Mouse (Mus musculus) myocyte (in vitro differentiated cells): ENCODE results near the gene Tiam2. TPM values are rescaled to one million over a fixed set of nuclear protein-coding genes. Genes with fewer than 3 reads are reported as not detected.

Experiments
- H3K27me3 ChIP-seq: one replicate; pipeline ENCODE4 v1.6.1; 2011; ENCODE audit not compliant: control insufficient read depth, insufficient read depth, insufficient read length
- H3K36me3 ChIP-seq: one replicate; pipeline ENCODE4 v1.6.1; 2011; ENCODE audit not compliant: control insufficient read depth, insufficient read depth
- H3K4me2 ChIP-seq: one replicate; pipeline ENCODE4 v1.6.1; 2011; ENCODE audit warnings: low read depth, control low read depth
- H3K4me3 ChIP-seq: one replicate; pipeline ENCODE4 v1.5.1; 2011; ENCODE audit warnings: mild to moderate bottlenecking, control low read depth, moderate library complexity
- H3K79me2 ChIP-seq: one replicate; pipeline ENCODE4 v1.6.1; 2011; ENCODE audit not compliant: control insufficient read depth, insufficient read depth
- H3ac ChIP-seq: one replicate; pipeline ENCODE4 v1.6.1; 2011; ENCODE audit not compliant: control insufficient read depth, insufficient read length
- CEBPB ChIP-seq: IDR thresholded peaks from 2 replicates; pipeline ENCODE4 v1.6.1; 2011; ENCODE audit warnings: mild to moderate bottlenecking, moderate library complexity; ENCODE audit not compliant: poor library complexity, insufficient read depth, severe bottlenecking
- E2F4 ChIP-seq: IDR thresholded peaks from one replicate; pipeline ENCODE4 v1.6.1; 2011; ENCODE audit warnings: mild to moderate bottlenecking, control low read depth, moderate library complexity; ENCODE audit not compliant: insufficient read depth
- MAX ChIP-seq: IDR thresholded peaks from one replicate; pipeline ENCODE4 v1.6.1; 2011; ENCODE audit warnings: low read depth, mild to moderate bottlenecking, control low read depth
- MYOD1 ChIP-seq, 3 experiments: IDR thresholded peaks; one replicate each; pipeline ENCODE4 v1.6.1; 2011; ENCODE audit warnings: control low read depth in 2 of 3, low read depth in 2 of 3, mild to moderate bottlenecking in 2 of 3, moderate library complexity in 1 of 3; ENCODE audit not compliant: insufficient read length in 2 of 3, control insufficient read depth in 1 of 3
- MYOG ChIP-seq, 3 experiments: IDR thresholded peaks; one replicate each; pipeline ENCODE4 v1.6.1; 2011; ENCODE audit warnings: control low read depth in 2 of 3, low read depth in 2 of 3, mild to moderate bottlenecking in 2 of 3; ENCODE audit not compliant: insufficient read length in 2 of 3, control insufficient read depth in 1 of 3, insufficient read depth in 1 of 3
- POLR2A ChIP-seq: IDR thresholded peaks from one replicate; pipeline ENCODE4 v1.6.1; 2011; ENCODE audit warnings: low read depth, mild to moderate bottlenecking, control low read depth, moderate library complexity; ENCODE audit not compliant: insufficient read length
- POLR2AphosphoS2 ChIP-seq: IDR thresholded peaks from one replicate; pipeline ENCODE4 v1.6.1; 2011; ENCODE audit warnings: low read depth, control low read depth; ENCODE audit not compliant: insufficient read length
- REST ChIP-seq: IDR thresholded peaks from one replicate; pipeline ENCODE4 v1.6.1; 2011; ENCODE audit warnings: mild to moderate bottlenecking, control low read depth, moderate library complexity; ENCODE audit not compliant: insufficient read depth, insufficient read length
- SRF ChIP-seq: IDR thresholded peaks from one replicate; pipeline ENCODE4 v1.6.1; 2011; ENCODE audit warnings: low read depth; ENCODE audit not compliant: control insufficient read depth, insufficient read length
- TCF12 ChIP-seq: IDR thresholded peaks from one replicate; pipeline ENCODE4 v1.6.1; 2011; ENCODE audit warnings: mild to moderate bottlenecking, control low read depth; ENCODE audit not compliant: poor library complexity, insufficient read depth, severe bottlenecking
- TCF3 ChIP-seq: IDR thresholded peaks from one replicate; pipeline ENCODE4 v1.6.1; 2011; ENCODE audit warnings: low read depth, control low read depth; ENCODE audit not compliant: insufficient read length
- USF1 ChIP-seq: IDR thresholded peaks from one replicate; pipeline ENCODE4 v1.6.1; 2011; ENCODE audit warnings: low read depth, mild to moderate bottlenecking, control low read depth, moderate library complexity
- polyA plus RNA-seq: library from polyadenylated mRNA; unstranded; fragments of >200 nt; fragmentation: generic; extraction: Trizol; gene quantifications from one replicate; pipeline ENCODE4 v1.2.1, GENCODE M21; 2012; ENCODE audit warnings: missing spikeins

Tiam2 gene
- polyA plus RNA-seq, 1 experiment: 7.8 TPM

GRCm38 (mm10) chr17:3288341-3288740, 38.0 kb upstream of the Tiam2 start:
- H3ac ChIP-seq: no peak overlapping the region
- H3K4me3 ChIP-seq: no peak overlapping the region
- TF ChIP-seq CEBPB (no peak), USF1 (no peak), MAX (no peak), TCF12 (no peak), POLR2AphosphoS2 (no peak), E2F4 (no peak), REST (no peak), TCF3 (no peak), MYOG (IDR thresholded peaks at IDR 0.05; ENCODE audit: control insufficient read depth in 1 of 3, insufficient read depth in 1 of 3, insufficient read length in 2 of 3, low read depth in 2 of 3) (no peak), MYOD1 (IDR thresholded peaks at IDR 0.05; ENCODE audit: control insufficient read depth in 1 of 3, insufficient read length in 2 of 3, low read depth in 2 of 3) (no peak), POLR2A (no peak), SRF (no peak)
- no peaks in the 10 kb centered on the region for H3K27me3 ChIP-seq
- H3K79me2 ChIP-seq: no peaks in the 10 kb centered on the region
- H3K36me3 ChIP-seq: no peaks in the 10 kb centered on the region
- no peak overlapping the region for H3K4me2 ChIP-seq

DNA sequence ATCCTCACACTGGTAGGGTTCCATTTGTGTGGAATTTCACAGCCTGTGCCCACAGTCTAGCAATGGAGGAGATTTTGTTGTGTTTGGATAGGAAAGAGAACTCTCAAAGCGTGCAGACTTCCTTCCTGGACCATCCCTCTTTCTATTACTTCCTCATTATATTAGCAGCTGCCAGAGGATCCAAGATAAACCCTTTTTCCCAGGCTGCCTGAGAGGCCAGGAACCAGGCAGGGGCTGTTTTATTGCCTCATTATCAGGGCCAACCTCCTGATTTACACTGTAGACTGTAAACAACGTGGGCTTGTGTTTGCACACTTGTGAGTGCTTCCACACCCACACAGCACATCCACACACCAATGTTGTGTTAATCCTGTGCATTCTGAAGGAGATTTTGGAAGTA, 31.3 kb upstream of the Tiam2 start:
- H3ac ChIP-seq: no peak overlapping the region
- TF ChIP-seq SRF (no peak), MYOG (IDR thresholded peaks at IDR 0.05; ENCODE audit: control insufficient read depth in 1 of 3, insufficient read depth in 1 of 3, insufficient read length in 2 of 3, low read depth in 2 of 3) (no peak), TCF3 (no peak), MAX (no peak), USF1 (no peak), MYOD1 (IDR thresholded peaks at IDR 0.05; ENCODE audit: control insufficient read depth in 1 of 3, insufficient read length in 2 of 3, low read depth in 2 of 3) (no peak), TCF12 (no peak), POLR2A (no peak), REST (no peak)

DNA sequence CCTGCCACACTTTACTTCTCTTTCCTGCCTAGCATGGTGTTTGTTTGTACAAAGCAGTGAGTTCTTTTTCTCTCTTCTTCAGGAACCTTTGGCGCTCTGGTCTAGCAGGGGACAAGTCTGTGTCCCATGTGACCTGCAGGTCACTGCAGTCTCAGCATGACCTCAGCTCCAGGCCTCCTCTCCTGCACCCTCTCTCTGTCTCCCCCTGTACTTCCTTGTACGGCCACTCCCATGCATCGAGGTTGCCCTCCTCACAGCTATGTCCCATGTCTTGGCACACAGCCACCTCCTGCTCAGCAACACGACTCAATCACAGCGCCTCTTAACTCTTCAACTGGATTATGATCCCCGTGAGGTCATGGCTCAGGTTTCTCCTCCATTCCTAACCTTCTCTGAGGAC, 26.9 kb upstream of the Tiam2 start:
- Histone ChIP-seq H3K79me2 (no peaks in the 10 kb centered on the region), H3K4me3 (no peak overlapping the region), H3K4me2 (no peak overlapping the region), H3K36me3 (no peaks in the 10 kb centered on the region), H3K27me3 (no peaks in the 10 kb centered on the region), H3ac (no peak overlapping the region)
- TF ChIP-seq MAX (no peak), MYOG (IDR thresholded peaks at IDR 0.05; ENCODE audit: control insufficient read depth in 1 of 3, insufficient read depth in 1 of 3, insufficient read length in 2 of 3, low read depth in 2 of 3) (no peak), E2F4 (no peak), POLR2AphosphoS2 (no peak), TCF12 (no peak), USF1 (no peak), CEBPB (no peak), SRF (no peak), MYOD1 (IDR thresholded peaks at IDR 0.05; ENCODE audit: control insufficient read depth in 1 of 3, insufficient read length in 2 of 3, low read depth in 2 of 3) (no peak), TCF3 (no peak), REST (no peak)

More for the DNA sequence above, 31.3 kb upstream of the Tiam2 start:
- Histone ChIP-seq H3K4me2 (no peak overlapping the region), H3K79me2 (no peaks in the 10 kb centered on the region), H3K36me3 (no peaks in the 10 kb centered on the region), H3K27me3 (no peaks in the 10 kb centered on the region), H3K4me3 (no peak overlapping the region)

- TF ChIP-seq MYOD1 (IDR thresholded peaks at IDR 0.05; ENCODE audit: control insufficient read depth in 1 of 3, insufficient read length in 2 of 3, low read depth in 2 of 3): no peak
- no peak for TF ChIP-seq MYOG (IDR thresholded peaks at IDR 0.05; ENCODE audit: control insufficient read depth in 1 of 3, insufficient read depth in 1 of 3, insufficient read length in 2 of 3, low read depth in 2 of 3)
- no peak for TF ChIP-seq REST
- H3ac ChIP-seq: no peak overlapping the region
- H3K27me3 ChIP-seq: no peaks in the 10 kb centered on the region
- H3K36me3 ChIP-seq: no peaks in the 10 kb centered on the region
- H3K79me2 ChIP-seq: no peaks in the 10 kb centered on the region
- H3K4me2 ChIP-seq: no peak overlapping the region
- no peak overlapping the region for H3K4me3 ChIP-seq
Observed at GRCm38 (mm10) chr17:3305926-3306325, 20.4 kb upstream of the Tiam2 start.

DNA sequence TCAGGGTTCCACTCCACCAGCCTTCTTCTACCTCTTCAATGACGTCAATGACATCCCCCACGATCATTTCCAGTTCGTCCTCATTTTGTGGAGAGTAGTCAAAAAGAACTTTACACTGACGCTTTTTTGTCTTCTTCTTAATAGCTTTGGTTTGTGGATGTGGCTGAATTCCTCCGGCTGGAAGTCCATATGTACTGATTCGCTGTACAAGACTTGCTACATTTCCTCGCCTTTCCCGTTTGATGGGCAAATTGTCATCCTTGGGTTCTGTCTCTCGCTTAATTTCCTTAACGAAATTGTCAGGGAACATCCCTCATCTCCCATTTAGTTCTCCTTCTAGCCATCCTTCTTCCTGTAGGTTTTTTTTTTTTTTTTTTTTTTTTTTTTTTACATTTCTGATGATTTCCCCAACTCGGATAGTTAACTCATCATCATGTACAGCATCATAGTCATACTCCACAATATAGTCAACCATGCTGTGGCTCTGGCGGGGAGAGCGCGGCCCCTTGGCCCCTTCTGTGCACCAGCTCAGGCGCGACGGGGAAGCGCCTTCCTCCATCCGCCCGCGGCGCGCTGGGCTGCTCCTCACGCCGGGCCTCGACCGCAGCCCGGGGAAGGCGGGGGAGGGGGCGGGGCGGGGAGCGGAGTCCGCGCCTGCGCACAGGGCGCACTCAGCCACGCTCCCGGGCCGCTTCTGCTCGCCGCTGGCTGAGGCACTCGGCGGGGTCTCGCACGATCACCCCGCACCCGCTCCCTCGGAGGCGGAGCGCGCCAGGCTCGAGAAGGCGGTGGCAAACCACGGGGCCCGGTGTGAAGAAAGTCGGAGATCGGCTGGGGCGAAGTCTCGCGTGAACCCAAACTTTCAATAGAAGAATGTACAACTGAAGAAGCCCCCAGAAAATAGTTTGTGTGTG, 12.4 kb upstream of the Tiam2 start:
- H3K27me3 ChIP-seq: no peaks in the 10 kb centered on the region
- no peaks in the 10 kb centered on the region for H3K36me3 ChIP-seq
- H3K79me2 ChIP-seq: no peaks in the 10 kb centered on the region
- peak overlapping the region; percentile 75 for H3K4me2 ChIP-seq
- no peak overlapping the region for H3ac ChIP-seq
- TF ChIP-seq MYOG (IDR thresholded peaks at IDR 0.05; ENCODE audit: control insufficient read depth in 1 of 3, insufficient read depth in 1 of 3, insufficient read length in 2 of 3, low read depth in 2 of 3) (no peak), POLR2AphosphoS2 (peak; percentile 82), TCF3 (no peak), SRF (no peak), POLR2A (peak; percentile 67), MAX (no peak), REST (no peak)
- no peak overlapping the region for H3K4me3 ChIP-seq
